ENCODE assay signal across 13 mouse cellular contexts in the genomic region with DNA sequence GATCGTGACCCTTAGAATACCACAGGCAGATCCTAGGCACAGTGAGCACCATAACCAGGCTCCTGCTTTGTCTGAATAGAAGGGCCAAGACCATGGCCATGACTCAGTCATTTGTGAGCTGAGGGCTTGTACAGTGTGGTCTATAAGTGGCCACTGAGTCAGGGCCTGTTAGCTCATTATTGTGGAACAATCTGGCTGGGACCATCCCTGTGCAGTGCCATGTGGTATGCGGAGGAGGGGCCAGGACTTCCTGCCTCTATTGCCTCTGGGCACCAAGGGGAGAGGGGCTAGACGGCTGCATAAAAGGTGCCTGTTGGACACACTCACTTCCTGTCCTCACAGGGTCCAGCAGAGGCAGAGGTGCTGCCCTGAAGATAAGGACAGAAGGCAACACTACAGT. TPM values are rescaled to one million over a fixed set of nuclear protein-coding genes. Genes with fewer than 3 reads are reported as not detected.
DNase-seq lines count a peak whose midpoint lies in the region; ATAC-seq and TF ChIP-seq lines count a peak whose summit lies in the region.
"Had no signal": no experiment of that assay in that cellular context is flagged by ENCODE, and none has a peak within 500 bp of the region (broad histone marks: within the 10 kb centered on the region; RNA-seq: fewer than 3 reads in every experiment).

No protein-coding gene starts in this region.

- no peak overlapping the region for H3K4me3 ChIP-seq in heart, embryonic 11.5 days (ENCODE audit: low read depth, low read length)
- H3K4me3 ChIP-seq in midbrain, embryonic 12.5 days, result no peak overlapping the region
- no peak overlapping the region for H3K4me3 ChIP-seq in midbrain, postnatal 0 days (ENCODE audit: low read depth, low read length)
- no peak overlapping the region for H3K4me3 ChIP-seq in embryonic facial prominence, embryonic 11.5 days (ENCODE audit: low read depth, low read length)
- no peak overlapping the region for H3K4me3 ChIP-seq in limb, embryonic 15.5 days
- H3K4me3 ChIP-seq in hindbrain, embryonic 10.5 days, result no peak overlapping the region
- H3K4me3 ChIP-seq: hindbrain, embryonic 12.5 days had no signal

- peaks cover 12% of the 10 kb centered on the region for H3K4me1 ChIP-seq in heart, embryonic 11.5 days (ENCODE audit: control insufficient read depth, insufficient read depth, low read length)
- peaks cover 2% of the 10 kb centered on the region for H3K4me1 ChIP-seq in midbrain, embryonic 12.5 days
- H3K4me1 ChIP-seq in midbrain, postnatal 0 days (ENCODE audit: insufficient read depth, low read length), result no peaks in the 10 kb centered on the region
- no peaks in the 10 kb centered on the region for H3K4me1 ChIP-seq in embryonic facial prominence, embryonic 11.5 days (ENCODE audit: control insufficient read depth, insufficient read depth, low read length)
- H3K4me1 ChIP-seq in limb, embryonic 15.5 days, result 0 out of 2 replicates have a peak, but pooled peaks cover 4% of the 10 kb centered on the region
- H3K4me1 ChIP-seq in hindbrain, embryonic 10.5 days (replicated peaks), result peaks cover 1% of the 10 kb centered on the region

- H3K9ac ChIP-seq in heart, embryonic 11.5 days (ENCODE audit: low read depth, low read length), result no peak overlapping the region
- H3K9ac ChIP-seq in midbrain, embryonic 12.5 days (replicated peaks), result no peak overlapping the region
- H3K9ac ChIP-seq in midbrain, postnatal 0 days (replicated peaks; ENCODE audit: low read length, poor library complexity, severe bottlenecking), result no peak overlapping the region
- no peak overlapping the region for H3K9ac ChIP-seq in embryonic facial prominence, embryonic 11.5 days (replicated peaks; ENCODE audit: low read length)
- H3K9ac ChIP-seq in limb, embryonic 15.5 days, result no peak overlapping the region
- H3K9ac ChIP-seq: hindbrain, embryonic 12.5 days had no signal

- H3K27me3 ChIP-seq in heart, embryonic 11.5 days (ENCODE audit: control insufficient read depth, insufficient read depth, low read length), result no peaks in the 10 kb centered on the region
- H3K27me3 ChIP-seq in midbrain, embryonic 12.5 days, result no peaks in the 10 kb centered on the region
- no peaks in the 10 kb centered on the region for H3K27me3 ChIP-seq in midbrain, postnatal 0 days (ENCODE audit: insufficient read depth, low read length)
- no peaks in the 10 kb centered on the region for H3K27me3 ChIP-seq in embryonic facial prominence, embryonic 11.5 days (ENCODE audit: control insufficient read depth, insufficient read depth, low read length)
- H3K27me3 ChIP-seq in limb, embryonic 15.5 days, result no peaks in the 10 kb centered on the region
- no peaks in the 10 kb centered on the region for H3K27me3 ChIP-seq in hindbrain, embryonic 10.5 days (ENCODE audit: insufficient read depth, poor library complexity, severe bottlenecking)
- H3K27me3 ChIP-seq: hindbrain, embryonic 12.5 days had no signal

- no peak overlapping the region for H3K4me2 ChIP-seq in heart, embryonic 11.5 days
- no peak overlapping the region for H3K4me2 ChIP-seq in midbrain, embryonic 12.5 days (replicated peaks)
- no peak overlapping the region for H3K4me2 ChIP-seq in midbrain, postnatal 0 days (ENCODE audit: low read depth, low read length, poor library complexity, severe bottlenecking)
- no peak overlapping the region for H3K4me2 ChIP-seq in embryonic facial prominence, embryonic 11.5 days (ENCODE audit: low read depth, low read length)
- no peak overlapping the region for H3K4me2 ChIP-seq in limb, embryonic 15.5 days
- H3K4me2 ChIP-seq: hindbrain, embryonic 12.5 days had no signal

- TF ChIP-seq CTCF in midbrain, postnatal 0 days (IDR thresholded peaks at IDR 0.05), result no peak

- ATAC-seq in heart, embryonic 11.5 days (replicated peaks; ENCODE audit: insufficient number of reproducible peaks, low FRiP score, low TSS enrichment), result 0 out of 2 replicates have a peak, but pooled peaks have one; percentile 31
- peak; percentile 13; the same call in 1 of the 2 replicates for ATAC-seq in midbrain, embryonic 12.5 days (ENCODE audit: low FRiP score, low read depth)
- ATAC-seq in midbrain, postnatal 0 days (ENCODE audit: low FRiP score), result no peak
- 0 out of 2 replicates have a peak, but pooled peaks have one; percentile 25 for ATAC-seq in embryonic facial prominence, embryonic 11.5 days (replicated peaks; ENCODE audit: insufficient number of reproducible peaks, low FRiP score, low TSS enrichment, low read depth)
- ATAC-seq in limb, embryonic 15.5 days (ENCODE audit: insufficient number of reproducible peaks, low FRiP score, low TSS enrichment, low read depth), result peak; percentile 49; the same call in 1 of the 2 replicates

- no peaks in the 10 kb centered on the region for H3K9me3 ChIP-seq in heart, embryonic 11.5 days (replicated peaks; ENCODE audit: control insufficient read depth, low read length)
- no peaks in the 10 kb centered on the region for H3K9me3 ChIP-seq in midbrain, embryonic 12.5 days
- no peaks in the 10 kb centered on the region for H3K9me3 ChIP-seq in midbrain, postnatal 0 days (ENCODE audit: low read length)
- H3K9me3 ChIP-seq in embryonic facial prominence, embryonic 11.5 days (replicated peaks; ENCODE audit: control insufficient read depth, low read length), result no peaks in the 10 kb centered on the region
- H3K9me3 ChIP-seq in limb, embryonic 15.5 days, result no peaks in the 10 kb centered on the region
- no peaks in the 10 kb centered on the region for H3K9me3 ChIP-seq in hindbrain, embryonic 10.5 days
- H3K9me3 ChIP-seq: hindbrain, embryonic 12.5 days had no signal

- peaks cover 66% of the 10 kb centered on the region for H3K36me3 ChIP-seq in heart, embryonic 11.5 days (ENCODE audit: control insufficient read depth, insufficient read depth, low read length)
- H3K36me3 ChIP-seq in midbrain, embryonic 12.5 days, result peaks cover 100% of the 10 kb centered on the region
- peaks cover 75% of the 10 kb centered on the region for H3K36me3 ChIP-seq in midbrain, postnatal 0 days (ENCODE audit: insufficient read depth, low read length)
- H3K36me3 ChIP-seq in embryonic facial prominence, embryonic 11.5 days (replicated peaks; ENCODE audit: control insufficient read depth, insufficient read depth, low read depth, low read length), result peaks cover 40% of the 10 kb centered on the region
- H3K36me3 ChIP-seq in limb, embryonic 15.5 days, result peaks cover 94% of the 10 kb centered on the region
- H3K36me3 ChIP-seq in hindbrain, embryonic 10.5 days, result peaks cover 100% of the 10 kb centered on the region

- WGBS in heart, embryonic 11.5 days (ENCODE audit: insufficient replicate concordance), result 64% methylated on average over 3 of the region's 3 CpGs
- WGBS in midbrain, embryonic 12.5 days, result 83% methylated on average over 3 of the region's 3 CpGs
- 70% methylated on average over 3 of the region's 3 CpGs for WGBS in midbrain, postnatal 0 days
- WGBS in embryonic facial prominence, embryonic 11.5 days, result 58% methylated on average over 3 of the region's 3 CpGs
- 40% methylated on average over 3 of the region's 3 CpGs for WGBS in limb, embryonic 15.5 days
- WGBS in hindbrain, embryonic 10.5 days, result 72% methylated on average over 3 of the region's 3 CpGs

- peak overlapping the region; percentile 22; the same call in 1 of the 2 replicates for H3K27ac ChIP-seq in heart, embryonic 11.5 days (ENCODE audit: low read depth, low read length)
- no peak overlapping the region for H3K27ac ChIP-seq in midbrain, embryonic 12.5 days (replicated peaks)
- no peak overlapping the region for H3K27ac ChIP-seq in midbrain, postnatal 0 days (ENCODE audit: low read depth, low read length)
- no peak overlapping the region for H3K27ac ChIP-seq in embryonic facial prominence, embryonic 11.5 days (replicated peaks; ENCODE audit: low read depth, low read length)
- no peak overlapping the region for H3K27ac ChIP-seq in limb, embryonic 15.5 days
- H3K27ac ChIP-seq in hindbrain, embryonic 10.5 days, result no peak overlapping the region
- H3K27ac ChIP-seq: hindbrain, embryonic 12.5 days had no signal

- intact Hi-C loops in heart, postnatal 36 days (cut with DNase I), result no loop called here

- DNase-seq in heart, postnatal 36 days, result no peak
- no peak for DNase-seq in midbrain, postnatal 0 days (ENCODE audit: low spot score)
- DNase-seq in embryonic facial prominence, embryonic 11.5 days (ENCODE audit: low spot score), result no peak
- no peak for DNase-seq in frontal cortex, postnatal 10 days (ENCODE audit: low spot score in 2 of 2)
- no peak for DNase-seq in hindbrain, embryonic 10.5 days (ENCODE audit: low spot score)
- DNase-seq: adrenal gland, postnatal 36 days; cerebellum, adult 2 months; left cerebral cortex, postnatal 4 days; lung, postnatal 10 days had no signal

RNA-seq across cellular contexts. Expression of a gene that starts 8.3 kb away (rescaled TPM):
- polyA plus RNA-seq in heart, embryonic 11.5 days (2014; fragmentation: Nextera tagmentation; extraction: Ambion mirVana), result 495 and 521 TPM in 2 replicates
- 100 to 1,000 TPM; 166 to 176 TPM for total RNA-seq in heart, postnatal 36 days (2021)
- polyA plus RNA-seq in midbrain, embryonic 12.5 days (2016; fragmentation: Nextera tagmentation; extraction: Ambion mirVana), result 613 and 651 TPM in 2 replicates
- 197 and 234 TPM in 2 replicates for total RNA-seq in midbrain, postnatal 0 days (2014; rRNA removed)
- polyA plus RNA-seq in midbrain, postnatal 0 days (2015; fragmentation: Nextera tagmentation; extraction: Ambion mirVana), result 584 and 586 TPM in 2 replicates
- polyA plus RNA-seq in embryonic facial prominence, embryonic 11.5 days (2014; fragmentation: Nextera tagmentation; extraction: Ambion mirVana), result 751 and 753 TPM in 2 replicates
- 471 and 519 TPM in 2 replicates for polyA plus RNA-seq in limb, embryonic 15.5 days (2015; fragmentation: Nextera tagmentation; extraction: Ambion mirVana)
- 794 and 830 TPM in 2 replicates for polyA plus RNA-seq in hindbrain, embryonic 10.5 days (2016; fragmentation: Nextera tagmentation; extraction: Ambion mirVana)

RNA-seq across cellular contexts. Expression of a gene that starts 8.4 kb away (rescaled TPM):
- 2.3 and 4.8 TPM in 2 replicates for polyA plus RNA-seq in heart, embryonic 11.5 days (2014; fragmentation: Nextera tagmentation; extraction: Ambion mirVana)
- total RNA-seq in heart, postnatal 36 days (2021), result 1 to 10 TPM; 2.0 to 2.4 TPM
- 30.2 and 32.5 TPM in 2 replicates for polyA plus RNA-seq in midbrain, embryonic 12.5 days (2016; fragmentation: Nextera tagmentation; extraction: Ambion mirVana)
- 110 and 111 TPM in 2 replicates for total RNA-seq in midbrain, postnatal 0 days (2014; rRNA removed)
- 49.2 and 52.3 TPM in 2 replicates for polyA plus RNA-seq in midbrain, postnatal 0 days (2015; fragmentation: Nextera tagmentation; extraction: Ambion mirVana)
- polyA plus RNA-seq in embryonic facial prominence, embryonic 11.5 days (2014; fragmentation: Nextera tagmentation; extraction: Ambion mirVana), result 8.0 and 9.5 TPM in 2 replicates
- 4.1 and 4.2 TPM in 2 replicates for polyA plus RNA-seq in limb, embryonic 15.5 days (2015; fragmentation: Nextera tagmentation; extraction: Ambion mirVana)
- polyA plus RNA-seq in hindbrain, embryonic 10.5 days (2016; fragmentation: Nextera tagmentation; extraction: Ambion mirVana), result 10.0 and 14.7 TPM in 2 replicates

RNA-seq across cellular contexts. Expression of a gene that starts 9.2 kb away (rescaled TPM):
- 3.9 and 4.3 TPM in 2 replicates for polyA plus RNA-seq in heart, embryonic 11.5 days (2014; fragmentation: Nextera tagmentation; extraction: Ambion mirVana)
- total RNA-seq in heart, postnatal 36 days (2021), result 10 to 100 TPM; 64.3 to 64.7 TPM
- polyA plus RNA-seq in midbrain, embryonic 12.5 days (2016; fragmentation: Nextera tagmentation; extraction: Ambion mirVana), result 16.9 and 19.5 TPM in 2 replicates
- total RNA-seq in midbrain, postnatal 0 days (2014; rRNA removed), result 113 and 118 TPM in 2 replicates
- 22.0 and 23.6 TPM in 2 replicates for polyA plus RNA-seq in midbrain, postnatal 0 days (2015; fragmentation: Nextera tagmentation; extraction: Ambion mirVana)
- polyA plus RNA-seq in embryonic facial prominence, embryonic 11.5 days (2014; fragmentation: Nextera tagmentation; extraction: Ambion mirVana), result 9.8 and 11.1 TPM in 2 replicates
- polyA plus RNA-seq in limb, embryonic 15.5 days (2015; fragmentation: Nextera tagmentation; extraction: Ambion mirVana), result 3.7 and 8.0 TPM in 2 replicates
- 9.4 and 12.9 TPM in 2 replicates for polyA plus RNA-seq in hindbrain, embryonic 10.5 days (2016; fragmentation: Nextera tagmentation; extraction: Ambion mirVana)

RNA-seq across cellular contexts. Expression of a gene that starts 36.4 kb away (rescaled TPM):
- 24.6 and 27.3 TPM in 2 replicates for polyA plus RNA-seq in heart, embryonic 11.5 days (2014; fragmentation: Nextera tagmentation; extraction: Ambion mirVana)
- 10 to 100 TPM; 27.1 to 30.0 TPM for total RNA-seq in heart, postnatal 36 days (2021)
- 31.8 and 35.0 TPM in 2 replicates for polyA plus RNA-seq in midbrain, embryonic 12.5 days (2016; fragmentation: Nextera tagmentation; extraction: Ambion mirVana)
- total RNA-seq in midbrain, postnatal 0 days (2014; rRNA removed), result 18.0 and 21.3 TPM in 2 replicates
- 27.3 and 29.1 TPM in 2 replicates for polyA plus RNA-seq in midbrain, postnatal 0 days (2015; fragmentation: Nextera tagmentation; extraction: Ambion mirVana)
- 25.5 and 28.1 TPM in 2 replicates for polyA plus RNA-seq in embryonic facial prominence, embryonic 11.5 days (2014; fragmentation: Nextera tagmentation; extraction: Ambion mirVana)
- polyA plus RNA-seq in limb, embryonic 15.5 days (2015; fragmentation: Nextera tagmentation; extraction: Ambion mirVana), result 22.9 and 25.0 TPM in 2 replicates
- polyA plus RNA-seq in hindbrain, embryonic 10.5 days (2016; fragmentation: Nextera tagmentation; extraction: Ambion mirVana), result 33.9 TPM in 2 replicates

RNA-seq across cellular contexts. Expression of a gene that starts 57.5 kb away (rescaled TPM):
- 3.3 and 4.2 TPM in 2 replicates for polyA plus RNA-seq in heart, embryonic 11.5 days (2014; fragmentation: Nextera tagmentation; extraction: Ambion mirVana)
- total RNA-seq in heart, postnatal 36 days (2021), result 10 to 100 TPM; 15.5 to 21.3 TPM
- 5.0 and 5.1 TPM in 2 replicates for polyA plus RNA-seq in midbrain, embryonic 12.5 days (2016; fragmentation: Nextera tagmentation; extraction: Ambion mirVana)
- total RNA-seq in midbrain, postnatal 0 days (2014; rRNA removed), result 11.4 and 15.0 TPM in 2 replicates
- 2.2 and 2.9 TPM in 2 replicates for polyA plus RNA-seq in midbrain, postnatal 0 days (2015; fragmentation: Nextera tagmentation; extraction: Ambion mirVana)
- 4.4 and 4.9 TPM in 2 replicates for polyA plus RNA-seq in embryonic facial prominence, embryonic 11.5 days (2014; fragmentation: Nextera tagmentation; extraction: Ambion mirVana)
- polyA plus RNA-seq in limb, embryonic 15.5 days (2015; fragmentation: Nextera tagmentation; extraction: Ambion mirVana), result 2.6 and 2.9 TPM in 2 replicates
- polyA plus RNA-seq in hindbrain, embryonic 10.5 days (2016; fragmentation: Nextera tagmentation; extraction: Ambion mirVana), result 3.7 and 4.4 TPM in 2 replicates
